Mouse (Mus musculus): Measurements from ENCODE around the gene Gm4952. TPM values are rescaled to one million over a fixed set of nuclear protein-coding genes. Genes with fewer than 3 reads are reported as not detected.
A peak's percentile ranks its signal among the peaks of the same experiment; 100 is the strongest.

Gene Gm4952
- polyA plus RNA-seq, 1 experiment from 2014 or later, result not detected

- Histone ChIP-seq H3K9ac (ENCODE audit: low read depth, low read length) (peak overlapping the region; percentile 63), H3K4me3 (ENCODE audit: low read depth, low read length) (peak overlapping the region; percentile 48), H3K4me2 (ENCODE audit: low read length) (peak overlapping the region; percentile 76), H3K27me3 (ENCODE audit: control insufficient read depth, insufficient read depth, low read depth, low read length) (no peaks in the 10 kb centered on the region), H3K4me1 (ENCODE audit: control insufficient read depth, insufficient read depth, low read length) (peaks cover 6% of the 10 kb centered on the region), H3K27ac (ENCODE audit: low read length) (peak overlapping the region; percentile 80), H3K36me3 (ENCODE audit: control insufficient read depth, insufficient read depth, low read length) (no peaks in the 10 kb centered on the region), H3K9me3 (replicated peaks; ENCODE audit: control insufficient read depth, low read length, poor library complexity, severe bottlenecking) (no peaks in the 10 kb centered on the region)
- 4% methylated on average over 14 of the region's 14 CpGs for WGBS
- ATAC-seq, result peak; percentile 100
Measured at GRCm38 (mm10) chr19:12573266-12574011, 26.3 kb upstream of the Gm4952 start.

GRCm38 (mm10) chr19:12574012-12574407, 25.8 kb upstream of the Gm4952 start:
- Histone ChIP-seq H3K27ac (ENCODE audit: low read length) (no peak overlapping the region), H3K9ac (ENCODE audit: low read depth, low read length) (peak overlapping the region; percentile 63), H3K4me3 (ENCODE audit: low read depth, low read length) (peak overlapping the region; percentile 48), H3K27me3 (ENCODE audit: control insufficient read depth, insufficient read depth, low read depth, low read length) (no peaks in the 10 kb centered on the region), H3K9me3 (replicated peaks; ENCODE audit: control insufficient read depth, low read length, poor library complexity, severe bottlenecking) (no peaks in the 10 kb centered on the region), H3K4me1 (ENCODE audit: control insufficient read depth, insufficient read depth, low read length) (peaks cover 6% of the 10 kb centered on the region), H3K36me3 (ENCODE audit: control insufficient read depth, insufficient read depth, low read length) (no peaks in the 10 kb centered on the region), H3K4me2 (ENCODE audit: low read length) (peak overlapping the region; percentile 76)
- 15% methylated on average over 5 of the region's 5 CpGs for WGBS
- no peak for ATAC-seq

GRCm38 (mm10) chr19:12575107-12575506, 24.7 kb upstream of the Gm4952 start:
- WGBS, result 91% methylated on average over 7 of the region's 7 CpGs
- Histone ChIP-seq H3K4me2 (ENCODE audit: low read length) (no peak overlapping the region), H3K36me3 (ENCODE audit: control insufficient read depth, insufficient read depth, low read length) (no peaks in the 10 kb centered on the region), H3K4me1 (ENCODE audit: control insufficient read depth, insufficient read depth, low read length) (peaks cover 6% of the 10 kb centered on the region), H3K9ac (ENCODE audit: low read depth, low read length) (no peak overlapping the region), H3K9me3 (replicated peaks; ENCODE audit: control insufficient read depth, low read length, poor library complexity, severe bottlenecking) (no peaks in the 10 kb centered on the region), H3K27ac (ENCODE audit: low read length) (no peak overlapping the region), H3K4me3 (ENCODE audit: low read depth, low read length) (no peak overlapping the region), H3K27me3 (ENCODE audit: control insufficient read depth, insufficient read depth, low read depth, low read length) (no peaks in the 10 kb centered on the region)
- ATAC-seq, result no peak

- 81% methylated on average over 2 of the region's 2 CpGs for WGBS
- Histone ChIP-seq H3K36me3 (ENCODE audit: control insufficient read depth, insufficient read depth, low read length) (no peaks in the 10 kb centered on the region), H3K4me2 (ENCODE audit: low read length) (no peak overlapping the region), H3K27ac (ENCODE audit: low read length) (no peak overlapping the region), H3K9ac (ENCODE audit: low read depth, low read length) (no peak overlapping the region), H3K4me1 (ENCODE audit: control insufficient read depth, insufficient read depth, low read length) (peaks cover 6% of the 10 kb centered on the region), H3K9me3 (replicated peaks; ENCODE audit: control insufficient read depth, low read length, poor library complexity, severe bottlenecking) (no peaks in the 10 kb centered on the region), H3K27me3 (ENCODE audit: control insufficient read depth, insufficient read depth, low read depth, low read length) (no peaks in the 10 kb centered on the region), H3K4me3 (ENCODE audit: low read depth, low read length) (no peak overlapping the region)
- ATAC-seq, result no peak
Measured at GRCm38 (mm10) chr19:12575514-12575913, 24.3 kb upstream of the Gm4952 start.

GRCm38 (mm10) chr19:12576639-12577038, 23.1 kb upstream of the Gm4952 start:
- H3K4me3 ChIP-seq (ENCODE audit: low read depth, low read length), result no peak overlapping the region
- no peaks in the 10 kb centered on the region for H3K36me3 ChIP-seq (ENCODE audit: control insufficient read depth, insufficient read depth, low read length)
- WGBS, result 92% methylated on average over 2 of the region's 2 CpGs
- no peaks in the 10 kb centered on the region for H3K9me3 ChIP-seq (replicated peaks; ENCODE audit: control insufficient read depth, low read length, poor library complexity, severe bottlenecking)
- H3K4me1 ChIP-seq (ENCODE audit: control insufficient read depth, insufficient read depth, low read length), result peaks cover 6% of the 10 kb centered on the region
- H3K27me3 ChIP-seq (ENCODE audit: control insufficient read depth, insufficient read depth, low read depth, low read length), result no peaks in the 10 kb centered on the region
- H3K27ac ChIP-seq (ENCODE audit: low read length), result no peak overlapping the region
- no peak overlapping the region for H3K9ac ChIP-seq (ENCODE audit: low read depth, low read length)
- no peak for ATAC-seq
- H3K4me2 ChIP-seq (ENCODE audit: low read length), result no peak overlapping the region

- H3K9me3 ChIP-seq (replicated peaks; ENCODE audit: control insufficient read depth, low read length, poor library complexity, severe bottlenecking), result no peaks in the 10 kb centered on the region
- no peaks in the 10 kb centered on the region for H3K36me3 ChIP-seq (ENCODE audit: control insufficient read depth, insufficient read depth, low read length)
- H3K9ac ChIP-seq (ENCODE audit: low read depth, low read length), result no peak overlapping the region
- no peaks in the 10 kb centered on the region for H3K4me1 ChIP-seq (ENCODE audit: control insufficient read depth, insufficient read depth, low read length)
- no peak overlapping the region for H3K4me2 ChIP-seq (ENCODE audit: low read length)
- 87% methylated on average over 4 of the region's 4 CpGs for WGBS
- ATAC-seq, result no peak
- no peak overlapping the region for H3K27ac ChIP-seq (ENCODE audit: low read length)
- H3K27me3 ChIP-seq (ENCODE audit: control insufficient read depth, insufficient read depth, low read depth, low read length), result no peaks in the 10 kb centered on the region
- H3K4me3 ChIP-seq (ENCODE audit: low read depth, low read length), result no peak overlapping the region
Measured at GRCm38 (mm10) chr19:12585310-12585709, 14.5 kb upstream of the Gm4952 start.

- Histone ChIP-seq H3K36me3 (ENCODE audit: control insufficient read depth, insufficient read depth, low read length) (no peaks in the 10 kb centered on the region), H3K4me3 (ENCODE audit: low read depth, low read length) (no peak overlapping the region), H3K4me1 (ENCODE audit: control insufficient read depth, insufficient read depth, low read length) (0 out of 2 replicates have a peak, but pooled peaks cover 4% of the 10 kb centered on the region), H3K27ac (ENCODE audit: low read length) (no peak overlapping the region), H3K9ac (ENCODE audit: low read depth, low read length) (no peak overlapping the region), H3K4me2 (ENCODE audit: low read length) (no peak overlapping the region), H3K9me3 (replicated peaks; ENCODE audit: control insufficient read depth, low read length, poor library complexity, severe bottlenecking) (no peaks in the 10 kb centered on the region), H3K27me3 (ENCODE audit: control insufficient read depth, insufficient read depth, low read depth, low read length) (no peaks in the 10 kb centered on the region)
- ATAC-seq, result peak; percentile 11; the same call in 1 of the 2 replicates
- 15% methylated on average over 1 of the region's 1 CpGs for WGBS
Measured at GRCm38 (mm10) chr19:12591908-12592307, 7.9 kb upstream of the Gm4952 start.

GRCm38 (mm10) chr19:12595135-12595529, 4.6 kb upstream of the Gm4952 start:
- peak overlapping the region; percentile 80; the same call in 1 of the 2 replicates for H3K9ac ChIP-seq (ENCODE audit: low read depth, low read length)
- H3K27ac ChIP-seq (ENCODE audit: low read length), result peak overlapping the region; percentile 92
- 64% methylated on average over 2 of the region's 2 CpGs for WGBS
- no peaks in the 10 kb centered on the region for H3K36me3 ChIP-seq (ENCODE audit: control insufficient read depth, insufficient read depth, low read length)
- no peaks in the 10 kb centered on the region for H3K9me3 ChIP-seq (replicated peaks; ENCODE audit: control insufficient read depth, low read length, poor library complexity, severe bottlenecking)
- H3K27me3 ChIP-seq (ENCODE audit: control insufficient read depth, insufficient read depth, low read depth, low read length), result no peaks in the 10 kb centered on the region
- H3K4me3 ChIP-seq (ENCODE audit: low read depth, low read length), result peak overlapping the region; percentile 64
- H3K4me2 ChIP-seq (ENCODE audit: low read length), result peak overlapping the region; percentile 72
- no peak for ATAC-seq
- peaks cover 13% of the 10 kb centered on the region for H3K4me1 ChIP-seq (ENCODE audit: control insufficient read depth, insufficient read depth, low read length)

GRCm38 (mm10) chr19:12595530-12596289, 4.1 kb upstream of the Gm4952 start:
- ATAC-seq, result peak; percentile 97
- Histone ChIP-seq H3K9me3 (replicated peaks; ENCODE audit: control insufficient read depth, low read length, poor library complexity, severe bottlenecking) (no peaks in the 10 kb centered on the region), H3K9ac (ENCODE audit: low read depth, low read length) (peak overlapping the region; percentile 80), H3K27ac (ENCODE audit: low read length) (peak overlapping the region; percentile 92), H3K27me3 (ENCODE audit: control insufficient read depth, insufficient read depth, low read depth, low read length) (no peaks in the 10 kb centered on the region), H3K36me3 (ENCODE audit: control insufficient read depth, insufficient read depth, low read length) (no peaks in the 10 kb centered on the region), H3K4me1 (ENCODE audit: control insufficient read depth, insufficient read depth, low read length) (peaks cover 13% of the 10 kb centered on the region), H3K4me3 (ENCODE audit: low read depth, low read length) (peak overlapping the region; percentile 64), H3K4me2 (ENCODE audit: low read length) (peak overlapping the region; percentile 72)
- WGBS, result under 1% methylated on average over 40 of the region's 49 CpGs
